ENCODE assay signal across 10 mouse cellular contexts in the genomic region with DNA sequence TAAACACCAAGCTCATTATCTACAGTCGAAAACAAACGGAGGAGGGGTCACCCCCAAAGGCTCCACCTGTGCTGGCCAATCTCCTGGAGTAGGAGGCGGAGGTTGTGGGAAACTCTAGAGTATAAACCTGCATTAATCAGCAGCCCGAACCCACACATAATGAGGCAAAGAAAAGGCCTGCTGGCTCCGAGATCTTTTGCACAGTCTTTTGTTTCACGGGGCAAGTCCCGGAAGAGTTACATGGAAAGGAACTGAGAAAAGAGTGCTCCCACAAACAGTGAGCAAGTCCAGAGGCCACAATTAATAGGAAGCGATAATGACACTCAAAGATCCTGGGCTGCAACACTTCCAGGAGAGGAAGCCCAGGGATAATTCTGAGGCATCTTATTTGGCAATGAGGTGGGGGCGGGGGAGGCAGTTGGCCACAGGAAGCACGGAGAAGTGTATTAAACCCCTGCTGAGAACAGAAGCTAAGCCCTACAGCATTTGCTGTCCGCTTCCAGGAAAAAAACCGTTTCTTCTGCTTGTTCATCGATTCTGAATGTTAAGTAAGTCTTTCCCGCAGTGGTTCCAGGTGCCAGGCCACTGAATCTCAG. TPM values are rescaled to one million over a fixed set of nuclear protein-coding genes. Genes with fewer than 3 reads are reported as not detected.
DNase-seq lines count a peak whose midpoint lies in the region; ATAC-seq lines count a peak whose summit lies in the region.
"Had no signal": no experiment of that assay in that cellular context is flagged by ENCODE, and none has a peak within 500 bp of the region (broad histone marks: within the 10 kb centered on the region; RNA-seq: fewer than 3 reads in every experiment).

No protein-coding gene starts in this region.

- WGBS in heart, embryonic 15.5 days: 22% methylated on average over 14 of the region's 14 CpGs
- WGBS in hindbrain, embryonic 12.5 days: 12% methylated on average over 14 of the region's 14 CpGs

- no peak overlapping the region for H3K4me3 ChIP-seq in heart, embryonic 15.5 days
- no peak overlapping the region for H3K4me3 ChIP-seq in hindbrain, embryonic 12.5 days
- H3K4me3 ChIP-seq: liver, embryonic 15.5 days had no signal

- peaks cover 9% of the 10 kb centered on the region for H3K4me1 ChIP-seq in heart, embryonic 15.5 days (replicated peaks)
- H3K4me1 ChIP-seq in hindbrain, embryonic 12.5 days: peaks cover 9% of the 10 kb centered on the region
- H3K4me1 ChIP-seq: liver, embryonic 15.5 days had no signal

- no peak for DNase-seq in heart, postnatal 4 days
- DNase-seq in embryo, embryonic 11 days: peak; percentile 39
- peak; percentile 23 for DNase-seq in neural tube, embryonic 10.5 days (ENCODE audit: extremely low spot score, low spot score)
- no peak for DNase-seq in spleen, postnatal 4 days (ENCODE audit: low spot score in 2 of 2)
- no peak for DNase-seq in gastrocnemius, postnatal 14 days
- DNase-seq: cerebellum, postnatal 36 days had no signal

- H3K4me2 ChIP-seq in heart, embryonic 15.5 days: peak overlapping the region; percentile 27
- H3K4me2 ChIP-seq in hindbrain, embryonic 12.5 days (replicated peaks): peak overlapping the region; percentile 39
- H3K4me2 ChIP-seq: liver, embryonic 15.5 days had no signal

- no peaks in the 10 kb centered on the region for H3K36me3 ChIP-seq in heart, embryonic 15.5 days
- no peaks in the 10 kb centered on the region for H3K36me3 ChIP-seq in hindbrain, embryonic 12.5 days
- H3K36me3 ChIP-seq: liver, embryonic 15.5 days had no signal

- H3K9me3 ChIP-seq in heart, embryonic 15.5 days (replicated peaks): no peaks in the 10 kb centered on the region
- H3K9me3 ChIP-seq in hindbrain, embryonic 12.5 days (replicated peaks): no peaks in the 10 kb centered on the region
- H3K9me3 ChIP-seq: liver, embryonic 15.5 days had no signal

- no peak overlapping the region for H3K27ac ChIP-seq in heart, embryonic 15.5 days
- H3K27ac ChIP-seq in hindbrain, embryonic 12.5 days: peak overlapping the region; percentile 71
- H3K27ac ChIP-seq: liver, embryonic 15.5 days had no signal

- no peaks in the 10 kb centered on the region for H3K27me3 ChIP-seq in heart, embryonic 15.5 days
- no peaks in the 10 kb centered on the region for H3K27me3 ChIP-seq in hindbrain, embryonic 12.5 days

- H3K9ac ChIP-seq in heart, embryonic 15.5 days: no peak overlapping the region
- no peak overlapping the region for H3K9ac ChIP-seq in hindbrain, embryonic 12.5 days
- H3K9ac ChIP-seq: liver, embryonic 15.5 days had no signal

- no peak for ATAC-seq in heart, embryonic 15.5 days (replicated peaks; ENCODE audit: insufficient number of reproducible peaks, insufficient read depth, low FRiP score, low read depth)
- ATAC-seq in hindbrain, embryonic 12.5 days (ENCODE audit: low FRiP score): peak; percentile 40; the same call in 1 of the 2 replicates
- no peak for ATAC-seq in megakaryocyte, adult 5-6 weeks (ENCODE audit: poor library complexity, severe bottlenecking)

- intact Hi-C loops in gastrocnemius, postnatal 14 days (cut with DNase I; ENCODE audit: low total_unique reads): no loop called here

RNA-seq across cellular contexts. Expression of a gene that starts 59.1 kb away (rescaled TPM):
- polyA plus RNA-seq in heart, embryonic 15.5 days (2015; fragmentation: Nextera tagmentation; extraction: Ambion mirVana): 1.1 and 1.3 TPM in 2 replicates
- 1 to 10 TPM; 2.4 to 2.6 TPM for total RNA-seq in heart, postnatal 4 days (2021)
- polyA plus RNA-seq in hindbrain, embryonic 12.5 days (2016; fragmentation: Nextera tagmentation; extraction: Ambion mirVana): 1.3 and 2.1 TPM in 2 replicates
- 1 to 10 TPM; 2.4 to 2.5 TPM for total RNA-seq in gastrocnemius, postnatal 14 days (2021)
- not detected in 2 replicates for total RNA-seq in megakaryocyte, adult 5-6 weeks (2015)
- not detected in 2 replicates for total RNA-seq in megakaryocyte, adult 5-6 weeks (2017)

Comparison
In these comparisons a context has a peak if more than half of its experiments do, and no peak if none do; other contexts are left out.
1. DNase-seq: peak in embryo, embryonic 11 days (single experiment) and neural tube, embryonic 10.5 days (single experiment); none in heart, postnatal 4 days (single experiment), spleen, postnatal 4 days (0 of 2) and gastrocnemius, postnatal 14 days (single experiment).